Mouse (Mus musculus) limb, embryonic 13.5 days (tissue): ENCODE results near the gene Lgals8. TPM values are rescaled to one million over a fixed set of nuclear protein-coding genes. Genes with fewer than 3 reads are reported as not detected.
A peak's percentile ranks its signal among the peaks of the same experiment; 100 is the strongest.

Experiments
- ATAC-seq: fragments of 200-750 bp; cut with Nextera tagmentation; 2 replicates; pipeline ENCODE4 v1.8.0; 2017; ENCODE audit warnings: low read depth, moderate number of reproducible peaks, moderate TSS enrichment; ENCODE audit not compliant: low FRiP score
- H3K27ac ChIP-seq: fragments of 300-500 bp; sonication (generic); 2 replicates; pipeline ENCODE4 v1.5.1; 2015; ENCODE audit warnings: inconsistent platforms, mild to moderate bottlenecking, moderate library complexity
- H3K27me3 ChIP-seq: fragments of 300-500 bp; sonication (generic); 2 replicates; pipeline ENCODE4 v1.6.1; 2015; ENCODE audit warnings: mild to moderate bottlenecking, inconsistent platforms
- H3K36me3 ChIP-seq: fragments of 300-500 bp; sonication (generic); 2 replicates; pipeline ENCODE4 v1.6.1; 2015; ENCODE audit warnings: inconsistent platforms, mild to moderate bottlenecking, moderate library complexity
- H3K4me1 ChIP-seq: fragments of 300-500 bp; sonication (generic); 2 replicates; pipeline ENCODE4 v1.6.1; 2015; ENCODE audit warnings: inconsistent platforms
- H3K4me2 ChIP-seq: fragments of 300-500 bp; sonication (generic); replicated peaks from 2 replicates; pipeline ENCODE4 v1.6.1; 2015; ENCODE audit warnings: inconsistent platforms, mild to moderate bottlenecking, moderate library complexity
- H3K4me3 ChIP-seq: fragments of 300-500 bp; sonication (generic); 2 replicates; pipeline ENCODE4 v1.5.1; 2015; ENCODE audit warnings: moderate library complexity, mild to moderate bottlenecking, inconsistent platforms
- H3K9ac ChIP-seq: fragments of 300-500 bp; sonication (generic); 2 replicates; pipeline ENCODE4 v1.6.1; 2015; ENCODE audit warnings: mild to moderate bottlenecking, inconsistent platforms
- H3K9me3 ChIP-seq: fragments of 300-500 bp; sonication (generic); 2 replicates; pipeline ENCODE4 v1.6.1; 2016; ENCODE audit warnings: inconsistent platforms
- WGBS: fragments of 180-500 bp; shearing (Covaris S2); methylation state at CpG from one replicate; pipeline ENCODE4 v1.1.7; 2015; 5-methylcytosine and 5-hydroxymethylcytosine counted together
- polyA plus RNA-seq: library from polyadenylated mRNA; unstranded; fragments of >200 nt; fragmentation: Nextera tagmentation; extraction: Ambion mirVana; gene quantifications from 2 replicates; pipeline ENCODE4 v1.2.1, GENCODE M21; 2015

Gene Lgals8
- polyA plus RNA-seq = 17.9 and 18.9 TPM in 2 replicates

DNA sequence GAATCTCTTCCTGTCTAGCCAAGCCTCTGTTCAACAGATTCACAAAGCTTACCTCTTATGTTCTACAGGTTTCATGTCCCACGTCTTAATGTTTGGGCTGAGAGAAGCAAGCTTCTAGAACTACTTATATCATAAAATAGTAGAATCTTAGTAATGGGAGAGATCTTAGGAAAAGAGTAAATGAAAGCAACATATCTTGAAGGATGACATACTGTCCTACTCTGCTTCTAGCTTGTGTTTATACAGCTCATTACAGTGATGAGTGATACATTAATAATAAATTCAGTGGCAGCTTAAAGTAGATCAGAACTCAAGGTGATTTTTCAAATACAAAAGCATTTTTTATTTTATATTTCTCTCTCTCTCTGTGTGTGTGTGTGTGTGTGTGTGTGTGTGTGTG is at the start of gene Lgals8:
Gene Lgals8 (minus strand): TSS at position 101 of the 400 bp plus-strand sequence.
- Histone ChIP-seq H3K4me2 (no peak within 1 kb of the TSS), H3K9me3 (no peaks in the 10 kb centered on the region), H3K27ac (no peak within 1 kb of the TSS), H3K4me3 (no peak within 1 kb of the TSS), H3K36me3 (no peaks in the 10 kb centered on the region), H3K4me1 (peaks cover 11% of the 10 kb centered on the region), H3K9ac (no peak within 1 kb of the TSS), H3K27me3 (no peaks in the 10 kb centered on the region)
- WGBS = 82% methylated on average over 1 of the region's 1 CpGs
- ATAC-seq = no peak

DNA sequence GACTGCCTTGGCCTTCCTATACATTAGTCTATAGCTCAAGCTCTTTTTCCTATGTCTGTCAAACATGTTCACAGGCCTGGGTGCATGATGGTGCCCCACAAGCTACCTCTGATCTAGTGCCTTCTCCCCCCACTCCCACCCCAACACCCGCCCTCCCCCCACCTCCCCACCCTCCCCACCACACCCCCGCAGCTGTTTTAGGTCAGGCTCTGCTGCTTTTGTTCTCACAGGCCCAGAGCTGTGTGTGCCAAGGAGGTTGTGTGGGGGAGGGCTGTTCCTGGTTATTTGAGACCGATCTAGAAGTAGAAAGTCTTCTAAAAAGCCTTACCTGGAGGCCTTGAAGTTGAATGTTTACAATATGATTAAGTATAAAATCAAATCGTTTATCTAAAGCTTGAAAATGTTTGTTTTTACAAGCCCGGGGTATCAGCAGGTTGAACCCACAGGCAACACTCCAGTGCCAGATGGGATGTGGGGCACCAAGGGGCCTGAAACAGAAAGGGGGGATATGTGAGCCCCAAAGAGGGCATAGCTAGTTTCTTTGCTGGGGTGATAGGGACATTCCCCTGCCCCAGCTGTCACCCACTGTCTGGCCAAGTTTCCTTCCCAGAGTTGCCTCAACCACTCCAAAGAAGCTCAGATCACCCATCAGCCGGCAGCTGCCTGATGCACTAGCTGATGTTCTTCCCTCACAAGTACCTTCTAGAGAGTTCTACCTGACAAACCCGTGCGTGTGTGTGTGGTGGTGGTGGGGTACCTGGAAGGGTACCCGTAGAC is 46.6 kb upstream of the Lgals8 start:
- ATAC-seq = no peak
- H3K9ac ChIP-seq = no peak overlapping the region
- no peaks in the 10 kb centered on the region for H3K4me1 ChIP-seq

DNA sequence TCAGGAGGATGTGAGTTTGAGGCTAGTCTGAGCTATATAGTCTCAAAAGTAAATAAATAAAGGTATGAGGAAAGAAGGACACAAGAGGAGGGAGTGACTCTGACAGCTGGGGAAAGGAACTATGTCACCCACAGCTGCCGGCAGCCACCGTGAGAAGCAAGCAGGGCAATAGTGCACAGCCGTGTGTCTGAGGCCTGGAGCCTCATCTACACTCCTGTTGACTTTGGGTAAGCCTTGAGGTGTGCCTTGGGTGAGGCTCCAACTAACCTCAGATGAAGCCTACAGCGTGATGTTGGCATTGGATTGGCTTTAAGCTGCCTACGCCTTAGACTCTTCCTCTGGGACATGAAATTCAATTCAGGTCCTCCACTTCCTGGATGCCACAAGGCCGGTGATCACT is 45.3 kb upstream of the Lgals8 start:
- ATAC-seq = no peak
- no peak overlapping the region for H3K9ac ChIP-seq
- 79% methylated on average over 6 of the region's 6 CpGs for WGBS
- no peak overlapping the region for H3K27ac ChIP-seq
- no peaks in the 10 kb centered on the region for H3K4me1 ChIP-seq
- no peaks in the 10 kb centered on the region for H3K36me3 ChIP-seq
- H3K9me3 ChIP-seq = no peaks in the 10 kb centered on the region
- H3K4me3 ChIP-seq = no peak overlapping the region
- no peaks in the 10 kb centered on the region for H3K27me3 ChIP-seq
- no peak overlapping the region for H3K4me2 ChIP-seq

More for the DNA sequence above, 46.6 kb upstream of the Lgals8 start:
- 64% methylated on average over 9 of the region's 9 CpGs for WGBS
- Histone ChIP-seq H3K27me3 (no peaks in the 10 kb centered on the region), H3K9me3 (no peaks in the 10 kb centered on the region), H3K4me2 (no peak overlapping the region), H3K4me3 (no peak overlapping the region), H3K36me3 (no peaks in the 10 kb centered on the region), H3K27ac (no peak overlapping the region)

DNA sequence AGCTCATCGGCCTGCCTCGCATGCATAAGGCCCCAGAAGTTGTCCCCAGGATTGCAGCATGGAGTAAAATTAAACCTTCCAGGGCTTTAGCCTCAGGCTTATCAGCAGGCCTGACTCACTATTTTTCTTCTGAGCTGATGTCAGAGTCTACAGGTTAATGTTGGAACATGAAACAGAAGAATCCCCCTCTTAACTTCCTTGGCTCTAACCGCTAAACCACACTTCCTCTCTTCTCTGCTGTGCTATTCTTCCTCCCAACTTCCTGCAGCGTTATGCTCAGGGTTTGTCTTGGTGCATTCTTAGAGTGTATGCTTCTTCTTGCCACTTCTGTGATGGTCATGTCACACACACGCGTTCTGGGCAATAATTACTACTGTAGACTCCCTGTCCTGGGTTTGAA is 42.7 kb upstream of the Lgals8 start:
- no peaks in the 10 kb centered on the region for H3K9me3 ChIP-seq
- H3K27ac ChIP-seq = no peak overlapping the region
- 0 out of 2 replicates have a peak, but pooled peaks cover 7% of the 10 kb centered on the region for H3K4me1 ChIP-seq
- H3K36me3 ChIP-seq = no peaks in the 10 kb centered on the region
- 86% methylated on average over 6 of the region's 6 CpGs for WGBS
- no peak overlapping the region for H3K4me3 ChIP-seq
- H3K9ac ChIP-seq = no peak overlapping the region
- no peak for ATAC-seq
- no peaks in the 10 kb centered on the region for H3K27me3 ChIP-seq
- no peak overlapping the region for H3K4me2 ChIP-seq

DNA sequence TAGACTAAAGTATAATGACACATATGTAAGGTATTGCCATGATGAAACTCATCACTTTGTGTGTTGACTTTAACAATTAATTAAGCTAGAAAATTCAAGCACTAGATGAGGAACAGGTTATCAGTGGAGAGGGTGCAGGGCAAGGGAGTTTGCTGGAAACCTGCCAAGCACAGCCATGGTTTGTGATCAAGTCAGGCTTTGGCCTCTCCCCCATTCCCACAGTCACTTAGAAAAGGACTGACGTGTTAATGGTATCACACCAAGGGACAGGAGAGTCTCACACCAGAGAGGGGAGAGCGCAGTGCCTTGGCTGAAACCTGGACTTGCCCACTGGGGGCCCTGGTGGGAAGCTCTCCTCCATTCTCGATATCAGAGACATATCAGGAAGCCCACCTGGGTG is 40.6 kb upstream of the Lgals8 start:
- no peaks in the 10 kb centered on the region for H3K9me3 ChIP-seq
- H3K4me2 ChIP-seq = no peak overlapping the region
- H3K4me3 ChIP-seq = no peak overlapping the region
- H3K36me3 ChIP-seq = no peaks in the 10 kb centered on the region
- no peak overlapping the region for H3K9ac ChIP-seq
- H3K4me1 ChIP-seq = 0 out of 2 replicates have a peak, but pooled peaks cover 7% of the 10 kb centered on the region
- no peak for ATAC-seq
- H3K27me3 ChIP-seq = no peaks in the 10 kb centered on the region
- 76% methylated on average over 3 of the region's 3 CpGs for WGBS
- no peak overlapping the region for H3K27ac ChIP-seq

DNA sequence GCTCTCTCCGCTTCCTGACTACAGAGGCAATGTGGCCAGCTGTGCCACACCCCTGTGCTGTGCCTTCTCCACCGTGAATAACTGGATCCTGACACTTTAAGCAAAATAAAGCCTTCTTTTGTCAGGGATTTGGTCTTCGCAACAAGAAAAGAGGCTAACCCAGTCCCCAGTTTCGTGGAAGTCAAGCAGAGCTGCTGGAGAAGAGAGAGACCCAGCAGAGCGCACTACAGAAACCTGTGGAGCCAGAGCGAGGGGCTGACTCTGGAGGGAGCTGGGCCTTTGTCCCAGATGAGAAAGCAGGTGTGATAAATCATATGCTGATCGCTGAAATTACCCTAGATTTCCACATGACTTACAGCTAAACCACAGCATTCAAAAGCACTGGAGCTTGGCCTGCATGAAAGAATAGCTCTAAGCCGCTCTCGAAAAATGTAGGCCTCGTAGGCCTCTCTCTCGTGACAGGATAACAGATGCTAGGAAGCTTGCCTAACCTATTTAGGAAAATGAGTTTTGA is 38.6 kb upstream of the Lgals8 start:
- Histone ChIP-seq H3K4me1 (0 out of 2 replicates have a peak, but pooled peaks cover 7% of the 10 kb centered on the region), H3K4me3 (no peak overlapping the region), H3K4me2 (no peak overlapping the region), H3K36me3 (no peaks in the 10 kb centered on the region), H3K9me3 (no peaks in the 10 kb centered on the region), H3K9ac (no peak overlapping the region), H3K27me3 (no peaks in the 10 kb centered on the region), H3K27ac (peak overlapping the region; percentile 39; the same call in 1 of the 2 replicates)
- 48% methylated on average over 11 of the region's 11 CpGs for WGBS
- no peak for ATAC-seq

DNA sequence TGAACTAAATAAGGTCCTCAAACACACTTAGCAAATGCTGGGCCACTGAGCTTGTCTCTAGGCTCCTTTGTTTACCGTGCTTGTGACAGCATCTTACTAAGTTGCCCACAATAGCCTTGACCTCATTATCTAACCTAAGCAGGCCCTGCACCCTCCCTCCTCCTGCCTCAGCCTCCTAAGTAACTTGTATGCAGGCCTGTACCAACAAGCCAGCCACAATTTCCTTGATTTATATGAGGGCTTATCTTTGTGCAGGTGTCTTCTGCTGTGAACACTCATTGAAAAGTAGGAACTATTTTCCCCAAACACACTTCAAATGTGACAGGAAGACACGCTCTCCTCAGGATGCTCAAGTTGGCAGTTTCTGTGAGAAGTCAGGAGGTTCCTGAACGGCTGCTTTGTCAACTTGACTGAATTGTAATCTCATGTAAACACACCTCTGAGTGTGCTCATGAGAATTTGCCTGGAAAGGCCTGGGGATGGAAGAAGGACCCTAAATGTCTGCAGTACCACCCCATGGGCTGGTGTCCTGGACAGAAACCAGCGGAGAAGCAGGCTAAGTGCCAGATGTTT is 38.0 kb upstream of the Lgals8 start:
- H3K9me3 ChIP-seq = no peaks in the 10 kb centered on the region
- H3K36me3 ChIP-seq = no peaks in the 10 kb centered on the region
- peak overlapping the region; percentile 39; the same call in 1 of the 2 replicates for H3K27ac ChIP-seq
- no peak for ATAC-seq
- no peaks in the 10 kb centered on the region for H3K27me3 ChIP-seq
- H3K4me2 ChIP-seq = no peak overlapping the region
- H3K9ac ChIP-seq = no peak overlapping the region
- no peak overlapping the region for H3K4me3 ChIP-seq
- H3K4me1 ChIP-seq = 0 out of 2 replicates have a peak, but pooled peaks cover 7% of the 10 kb centered on the region
- WGBS = 57% methylated on average over 4 of the region's 4 CpGs

DNA sequence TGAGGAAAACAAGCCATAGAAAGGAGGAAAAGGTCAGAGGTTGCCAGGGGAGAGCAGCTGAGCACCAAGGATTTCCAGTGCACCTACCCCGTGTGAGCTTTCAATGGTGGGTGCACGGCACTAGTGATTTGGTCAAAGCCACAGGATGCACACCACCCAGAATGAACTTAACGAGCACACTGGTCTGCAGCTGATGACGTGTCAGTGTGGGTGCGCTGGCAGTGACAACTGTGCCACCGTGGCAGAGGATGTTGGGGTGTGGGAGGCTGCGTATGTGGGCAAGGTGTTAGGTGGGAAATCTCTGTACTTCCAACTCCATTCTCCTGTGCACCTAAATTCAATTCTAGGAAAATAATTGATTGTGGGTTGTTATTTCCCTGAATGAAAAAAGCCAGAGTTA is 34.4 kb upstream of the Lgals8 start:
- 0 out of 2 replicates have a peak, but pooled peaks cover 7% of the 10 kb centered on the region for H3K4me1 ChIP-seq
- no peaks in the 10 kb centered on the region for H3K36me3 ChIP-seq
- no peak overlapping the region for H3K4me3 ChIP-seq
- WGBS = 74% methylated on average over 7 of the region's 7 CpGs
- ATAC-seq = no peak
- no peaks in the 10 kb centered on the region for H3K27me3 ChIP-seq
- no peak overlapping the region for H3K4me2 ChIP-seq
- no peak overlapping the region for H3K27ac ChIP-seq
- no peaks in the 10 kb centered on the region for H3K9me3 ChIP-seq
- H3K9ac ChIP-seq = no peak overlapping the region

DNA sequence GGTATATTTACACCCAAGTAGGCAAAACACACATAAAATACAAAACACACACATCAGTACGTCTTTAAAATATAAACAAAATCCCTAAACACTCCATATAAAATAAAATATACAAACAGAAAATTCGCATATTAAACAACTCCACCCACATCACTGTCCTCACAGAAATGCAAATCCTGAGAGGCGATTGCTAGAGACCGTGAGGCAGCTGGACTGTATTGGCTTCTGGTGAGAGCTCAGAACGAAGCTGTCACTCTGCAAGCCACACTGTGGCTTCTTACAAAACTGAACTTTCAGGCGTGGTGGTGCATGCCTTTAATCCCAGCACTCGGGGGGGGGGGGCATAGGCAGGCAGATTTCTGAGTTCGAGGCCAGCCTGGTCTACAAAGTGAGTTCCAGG is 33.1 kb upstream of the Lgals8 start:
- H3K27me3 ChIP-seq = no peaks in the 10 kb centered on the region
- 0 out of 2 replicates have a peak, but pooled peaks cover under 1% of the 10 kb centered on the region for H3K4me1 ChIP-seq
- no peaks in the 10 kb centered on the region for H3K9me3 ChIP-seq
- H3K4me3 ChIP-seq = no peak overlapping the region
- H3K9ac ChIP-seq = no peak overlapping the region
- no peak overlapping the region for H3K4me2 ChIP-seq
- no peak overlapping the region for H3K27ac ChIP-seq
- 65% methylated on average over 8 of the region's 8 CpGs for WGBS
- H3K36me3 ChIP-seq = no peaks in the 10 kb centered on the region
- ATAC-seq = no peak

DNA sequence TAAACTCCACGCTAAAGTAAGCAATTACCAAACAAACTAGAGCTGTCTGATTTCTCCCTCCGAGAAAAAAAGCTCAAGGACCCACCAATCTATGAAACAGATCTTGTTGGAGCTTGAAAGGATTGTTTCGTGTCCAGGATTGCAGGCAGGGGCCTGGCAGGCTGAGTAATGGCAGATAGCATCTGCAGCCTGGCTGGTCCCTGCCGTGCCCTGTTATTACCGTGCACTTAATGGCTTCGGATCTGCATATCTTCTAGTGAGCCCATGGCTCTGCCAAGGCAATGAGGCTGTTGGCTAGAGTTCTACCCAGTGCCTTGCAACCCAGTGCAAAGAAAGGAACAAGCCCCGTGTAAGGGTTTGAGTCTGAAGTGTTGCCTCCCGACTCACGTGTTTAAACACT is 30.0 kb upstream of the Lgals8 start:
- Histone ChIP-seq H3K27ac (no peak overlapping the region), H3K4me3 (no peak overlapping the region)
- 73% methylated on average over 9 of the region's 9 CpGs for WGBS

DNA sequence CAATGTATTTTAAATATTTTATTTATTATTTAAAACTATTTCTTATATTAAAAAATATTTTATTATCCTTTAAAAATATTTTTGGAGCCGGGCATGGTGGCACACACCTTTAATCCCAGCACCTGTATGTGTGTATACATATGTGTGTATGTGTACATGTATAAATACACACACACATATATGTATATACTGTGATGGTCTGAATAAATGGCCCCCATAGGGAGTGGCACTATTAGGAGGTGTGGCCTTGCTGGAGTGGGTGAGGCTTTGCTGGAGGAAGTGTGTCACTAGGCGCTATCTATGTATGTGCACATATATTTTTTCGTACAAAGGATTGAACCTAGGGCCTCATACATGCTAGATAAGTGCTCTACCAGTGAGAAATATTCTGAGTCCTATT is 27.8 kb upstream of the Lgals8 start:
- Histone ChIP-seq H3K4me1 (no peaks in the 10 kb centered on the region), H3K9ac (no peak overlapping the region), H3K36me3 (no peaks in the 10 kb centered on the region), H3K4me3 (no peak overlapping the region), H3K27ac (no peak overlapping the region), H3K9me3 (no peaks in the 10 kb centered on the region), H3K27me3 (no peaks in the 10 kb centered on the region), H3K4me2 (no peak overlapping the region)
- ATAC-seq = no peak
- WGBS = 89% methylated on average over 3 of the region's 3 CpGs

More for the DNA sequence above, 30.0 kb upstream of the Lgals8 start:
- no peak overlapping the region for H3K9ac ChIP-seq
- no peaks in the 10 kb centered on the region for H3K9me3 ChIP-seq
- H3K4me1 ChIP-seq = no peaks in the 10 kb centered on the region
- no peaks in the 10 kb centered on the region for H3K27me3 ChIP-seq
- no peak overlapping the region for H3K4me2 ChIP-seq
- no peak for ATAC-seq
- no peaks in the 10 kb centered on the region for H3K36me3 ChIP-seq

DNA sequence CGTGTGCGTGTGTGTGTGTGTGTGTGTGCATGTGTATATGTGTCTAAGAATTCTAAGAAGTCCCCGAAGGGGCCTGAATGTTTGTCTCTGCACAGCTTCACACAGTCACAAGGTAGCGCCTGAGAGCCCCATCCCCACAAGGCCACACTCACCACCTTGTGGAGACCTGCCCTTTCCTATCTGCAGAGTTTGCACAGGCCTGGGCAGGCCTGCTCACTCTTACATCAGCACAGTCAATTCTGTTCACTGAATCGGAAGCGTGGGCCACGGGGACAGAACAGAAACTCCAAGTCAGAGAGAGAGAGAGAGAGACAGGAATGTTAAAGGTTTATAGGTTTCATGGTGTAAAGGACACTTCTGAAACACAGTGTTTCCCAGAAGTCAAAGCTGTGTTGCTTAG is 20.9 kb upstream of the Lgals8 start:
- Histone ChIP-seq H3K9ac (no peak overlapping the region), H3K4me3 (no peak overlapping the region), H3K27ac (no peak overlapping the region), H3K4me1 (no peaks in the 10 kb centered on the region), H3K9me3 (no peaks in the 10 kb centered on the region), H3K36me3 (no peaks in the 10 kb centered on the region), H3K4me2 (no peak overlapping the region), H3K27me3 (no peaks in the 10 kb centered on the region)
- 80% methylated on average over 7 of the region's 7 CpGs for WGBS
- peak; percentile 57; the same call in 1 of the 2 replicates for ATAC-seq
